Mouse (Mus musculus) adrenal gland, adult 8-10 months (tissue): ENCODE results near the gene Aarsd1. TPM values are rescaled to one million over a fixed set of nuclear protein-coding genes. Genes with fewer than 3 reads are reported as not detected.
"Not testable (repeated sequence)": the region's sequence is repeated elsewhere in the genome, so short reads cannot be mapped to it uniquely, and the experiment has no call there.

ENCODE experiments used
- DNase-seq: peaks from one replicate; pipeline ENCODE4 v3.0.0; 2022
- total RNA-seq, 4 experiments: library from RNA; stranded (reverse); gene quantifications; 2 replicates each; pipeline ENCODE4 v1.2.4; 2022

Aarsd1 gene
- total RNA-seq, 4 experiments from 2014 or later: 33.7 to 41.1 (median 37.0) TPM

DNA sequence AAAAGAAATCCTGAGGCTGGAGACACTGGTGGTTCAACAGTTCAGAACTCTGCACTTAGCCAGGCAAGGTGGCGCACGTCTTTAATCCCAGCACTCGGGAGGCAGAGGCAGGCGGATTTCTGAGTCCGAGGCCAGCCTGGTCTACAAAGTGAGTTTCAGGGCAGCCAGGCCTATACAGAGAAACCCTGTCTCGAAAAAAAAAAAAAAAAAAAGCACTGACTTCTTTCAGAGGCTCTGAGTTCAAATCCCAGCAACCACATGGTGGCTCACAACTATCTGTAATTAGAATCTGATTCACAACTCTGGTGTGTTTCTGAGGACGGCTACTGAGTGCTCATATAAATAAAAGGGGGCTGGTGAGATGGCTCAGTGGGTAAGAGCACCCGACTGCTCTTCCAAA is 29.4 kb upstream of the Aarsd1 start:
- not testable (repeated sequence) for DNase-seq

DNA sequence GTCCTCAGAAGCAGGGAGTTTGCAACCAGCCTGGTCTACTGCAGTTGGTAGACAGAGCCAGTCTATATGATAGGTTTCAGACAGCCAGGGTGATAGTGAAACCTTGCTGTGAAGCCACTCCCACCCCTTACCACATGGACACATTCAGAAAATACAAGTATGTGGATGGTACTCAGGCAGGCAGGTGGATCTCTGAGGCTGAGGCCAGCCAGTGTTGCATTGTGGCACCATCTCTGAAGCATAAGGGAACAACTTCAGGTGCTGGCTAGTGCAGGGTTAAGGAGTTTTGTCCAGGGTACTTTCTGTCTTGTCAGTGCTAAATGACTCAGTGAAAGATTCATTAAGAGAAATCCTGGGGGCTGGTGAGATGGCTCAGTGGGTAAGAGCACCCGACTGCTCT is 28.9 kb upstream of the Aarsd1 start:
- DNase-seq: no peak

DNA sequence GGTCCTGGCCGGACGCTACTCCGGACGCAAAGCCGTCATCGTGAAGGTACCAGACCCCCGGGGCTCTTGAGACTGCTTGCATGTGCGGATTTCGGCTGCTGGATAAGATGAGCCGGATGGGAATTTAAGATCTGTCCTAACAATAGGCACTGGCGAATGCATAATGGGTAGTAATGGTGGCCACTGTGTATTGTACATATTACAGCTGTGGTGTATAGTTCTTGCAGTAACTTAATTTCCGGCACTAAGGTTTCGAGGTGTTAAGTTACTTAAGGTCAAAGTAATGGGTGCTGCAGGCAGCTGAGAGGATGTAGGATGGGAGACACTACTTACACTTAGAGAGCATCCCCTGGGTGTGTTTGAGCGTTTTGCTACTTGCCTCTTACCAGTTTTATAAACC is 25.3 kb upstream of the Aarsd1 start:
- no peak for DNase-seq

DNA sequence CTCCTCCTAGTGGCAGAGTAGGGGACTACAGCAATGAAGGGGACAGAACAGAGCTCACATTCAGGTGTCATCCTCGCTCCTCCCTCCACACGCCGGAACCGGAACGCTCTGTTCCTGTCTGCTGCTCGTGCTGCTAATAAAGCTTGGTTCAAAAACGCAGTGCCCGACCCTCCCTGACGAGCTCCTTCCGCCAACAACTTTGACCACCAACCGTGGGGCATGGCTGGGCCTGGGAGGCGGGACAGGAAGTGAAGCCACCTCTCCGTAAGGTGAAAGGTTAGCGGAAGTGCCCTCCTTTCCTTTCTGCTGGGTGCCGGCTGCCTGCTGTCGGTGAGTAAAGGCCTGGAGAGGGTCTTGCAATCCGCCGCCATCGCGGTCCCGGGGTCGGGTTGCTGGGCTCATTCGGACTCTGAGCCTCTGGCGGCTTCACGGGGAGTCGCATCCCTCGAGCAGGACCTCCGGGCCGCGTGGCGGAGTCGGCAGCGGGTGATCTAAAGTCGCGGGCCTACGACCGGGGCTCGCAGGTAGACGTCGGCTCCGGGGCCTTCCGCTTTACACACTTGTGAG is 24.8 kb upstream of the Aarsd1 start, which contains the start of gene Rpl27:
Gene Rpl27, plus strand, starts transcription at position 172 of the 567 bp plus-strand sequence.
- peak; percentile 98 for DNase-seq

DNA sequence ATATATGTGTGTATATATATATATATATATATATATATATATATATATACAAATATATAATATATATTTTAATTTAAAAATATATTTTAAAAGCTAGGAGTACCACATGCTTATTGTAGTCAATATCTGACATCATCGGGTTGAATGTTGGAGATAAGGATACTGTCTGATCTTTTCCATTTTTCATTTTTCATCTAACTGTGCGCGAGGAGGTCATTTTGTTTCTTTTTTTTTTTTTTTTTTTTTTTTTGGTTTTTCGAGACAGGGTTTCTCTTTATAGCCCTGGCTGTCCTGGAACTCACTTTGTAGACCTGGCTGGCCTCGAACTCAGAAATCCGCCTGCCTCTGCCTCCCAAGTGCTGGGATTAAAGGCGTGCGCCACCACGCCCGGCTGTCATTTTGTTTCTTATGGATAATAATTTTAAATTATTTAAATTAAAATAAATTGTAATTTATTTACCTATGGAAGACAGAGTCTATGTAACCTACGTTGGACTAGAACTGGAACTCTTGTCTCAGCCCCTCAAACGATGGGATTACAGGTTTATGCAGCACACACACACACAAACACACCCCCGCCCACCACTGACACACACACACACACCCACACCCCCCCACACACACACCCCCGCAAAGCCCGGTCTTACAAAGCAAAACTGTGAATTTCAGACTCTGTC is 24.2 kb upstream of the Aarsd1 start:
- DNase-seq: not testable (repeated sequence)

DNA sequence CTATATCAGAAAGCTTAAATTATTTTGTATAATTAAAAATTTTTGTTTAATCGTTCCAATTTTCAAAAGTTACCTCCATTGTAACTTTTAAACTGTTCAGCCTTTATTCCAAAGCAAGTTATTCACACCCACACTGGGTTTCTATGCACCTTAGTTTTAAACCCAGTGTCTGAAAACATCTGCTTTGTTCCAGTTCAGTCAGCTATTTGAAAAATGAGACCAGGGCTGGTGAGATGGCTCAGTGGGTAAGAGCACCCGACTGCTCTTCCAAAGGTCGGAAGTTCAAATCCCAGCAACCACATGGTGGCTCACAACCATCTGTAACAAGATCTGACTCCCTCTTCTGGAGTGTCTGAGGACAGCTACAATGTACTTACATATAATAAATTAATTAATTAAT is 20.6 kb upstream of the Aarsd1 start:
- not testable (repeated sequence) for DNase-seq

DNA sequence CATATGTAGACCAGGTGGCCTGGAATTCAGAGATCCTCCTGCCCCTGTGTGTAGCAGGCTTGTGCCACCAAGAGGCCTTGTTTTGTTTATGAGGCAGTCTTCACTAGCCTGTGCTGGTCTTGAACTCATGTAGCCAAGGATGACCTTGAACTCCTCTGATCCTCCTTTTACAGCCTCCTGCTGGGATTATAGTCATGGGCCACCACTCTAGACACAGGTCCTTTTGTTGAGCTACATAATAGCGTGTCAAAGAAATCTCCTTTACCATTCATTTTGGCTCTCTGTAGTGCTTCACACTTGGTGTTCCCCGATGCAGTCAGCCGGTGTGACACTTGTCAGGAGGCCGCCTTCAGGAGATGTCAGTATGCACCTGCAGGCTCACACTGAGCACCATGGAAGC is 19.5 kb upstream of the Aarsd1 start:
- no peak for DNase-seq

DNA sequence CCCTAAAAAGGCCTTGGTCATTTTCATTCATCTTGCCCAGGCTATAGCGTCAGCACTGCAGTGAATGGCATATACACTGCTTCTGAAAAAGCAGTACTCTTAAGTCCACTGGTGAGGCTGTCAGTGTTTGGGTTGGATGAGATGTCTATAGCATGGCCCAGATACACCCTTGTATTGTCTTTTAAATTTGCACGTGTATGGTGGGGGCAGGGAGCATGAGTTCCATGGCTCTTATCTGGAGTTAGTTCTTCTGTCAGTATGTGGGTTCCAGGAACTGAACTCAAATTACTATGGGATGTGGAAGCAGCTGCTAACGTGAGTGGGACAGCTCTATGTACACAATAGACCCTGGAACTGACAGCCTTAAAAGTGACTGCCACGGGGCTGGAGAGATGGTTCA is 18.4 kb upstream of the Aarsd1 start:
- no peak for DNase-seq

DNA sequence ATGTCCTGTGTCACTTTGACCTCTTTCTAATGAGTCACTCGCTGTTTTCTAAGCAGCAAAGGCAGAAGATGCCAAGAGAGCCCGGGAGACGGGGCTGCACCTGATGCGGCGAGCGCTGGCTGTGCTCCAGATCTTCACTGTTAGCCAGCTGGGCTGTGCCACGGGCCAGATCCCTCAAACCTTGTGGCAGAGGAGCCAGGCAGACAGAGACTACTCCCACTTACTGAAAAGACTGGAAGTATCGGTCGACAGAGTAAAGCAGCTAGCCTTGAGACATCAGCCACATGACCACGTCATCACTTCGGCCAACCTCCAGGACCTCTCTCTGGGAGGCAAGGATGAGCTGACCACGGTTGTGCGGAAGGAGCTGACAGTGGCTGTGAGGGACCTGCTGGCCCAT is 16.0 kb upstream of the Aarsd1 start:
- DNase-seq: no peak

DNA sequence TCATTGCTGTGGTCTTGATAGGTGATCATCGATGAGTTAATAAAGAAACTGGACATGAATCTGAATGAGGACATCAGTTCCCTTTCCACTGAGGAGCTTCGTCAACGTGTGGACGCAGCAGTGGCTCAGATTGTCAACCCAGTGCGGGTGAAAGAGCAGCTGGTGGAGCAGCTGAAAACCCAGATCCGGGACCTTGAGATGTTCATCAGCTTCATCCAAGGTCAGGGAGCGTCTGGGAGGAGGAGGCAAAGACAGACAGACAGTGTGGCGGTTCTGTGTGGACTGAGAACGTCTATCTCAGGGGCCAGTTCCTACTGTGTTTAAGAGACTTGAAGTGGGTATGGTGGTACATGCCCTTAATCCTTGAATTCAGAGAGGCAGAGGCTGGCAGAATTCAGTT is 13.9 kb upstream of the Aarsd1 start:
- DNase-seq: no peak

DNA sequence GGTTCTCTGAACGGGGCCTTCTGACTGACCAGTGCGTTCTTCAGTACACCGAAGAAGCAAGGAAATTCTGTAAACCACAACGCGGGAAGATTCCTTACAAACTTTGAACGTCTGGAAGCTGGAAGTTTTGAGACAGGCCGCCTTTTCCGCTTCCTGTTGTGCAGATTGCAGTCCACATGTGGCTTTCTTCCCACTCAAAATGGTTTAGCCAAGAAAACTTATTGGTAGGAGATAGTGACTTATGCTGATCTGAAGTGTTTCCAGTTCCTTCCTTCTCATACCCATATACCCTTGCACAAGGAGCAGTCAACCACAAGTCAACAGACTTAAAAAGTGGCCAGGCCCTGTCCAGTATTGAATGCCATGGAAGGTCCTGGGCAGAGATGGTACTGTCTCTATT is 8.8 kb upstream of the Aarsd1 start:
- no peak for DNase-seq

DNA sequence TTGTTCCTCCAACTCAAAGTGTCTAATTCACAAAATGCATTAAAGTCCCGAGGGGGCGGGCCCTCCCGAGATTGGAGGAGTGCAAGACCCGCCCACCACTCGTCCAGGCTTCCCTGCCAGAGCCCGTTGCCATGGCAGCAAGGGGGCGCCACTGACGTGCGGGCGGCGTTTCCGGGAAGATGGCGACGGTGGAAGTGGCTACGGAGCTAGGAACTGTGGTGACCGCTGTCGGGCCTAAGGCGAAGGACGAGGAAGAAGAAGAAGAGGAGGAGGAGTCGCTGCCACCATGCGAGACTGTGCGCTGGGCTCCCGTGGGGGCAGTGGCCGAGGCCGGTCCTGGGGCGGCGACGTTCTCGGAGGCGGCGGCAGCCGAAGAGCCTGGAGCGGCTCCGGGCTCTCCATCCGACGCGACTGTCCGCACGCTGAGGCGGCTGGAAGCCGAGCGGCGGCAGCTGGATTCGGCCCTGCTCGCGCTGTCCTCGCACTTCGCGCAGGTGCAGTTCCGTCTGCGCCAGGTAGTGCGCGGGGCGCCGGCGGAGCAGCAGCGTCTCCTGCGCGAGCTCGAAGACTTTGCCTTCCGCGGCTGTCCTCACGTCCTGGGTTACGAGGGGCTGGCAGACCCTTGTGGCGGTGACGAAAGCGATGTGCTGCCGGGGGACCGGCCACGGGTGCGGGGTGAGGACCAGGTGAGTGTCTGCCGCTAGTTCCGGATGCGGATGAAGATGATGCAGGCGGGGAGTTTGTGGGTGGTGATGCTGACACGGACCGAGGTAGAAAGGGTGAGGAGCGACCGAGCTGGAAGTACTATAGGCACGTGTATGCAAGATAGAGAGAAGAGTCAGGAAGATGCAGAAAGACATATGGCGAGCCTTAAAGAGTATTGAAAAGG is 7.8 kb upstream of the Aarsd1 start, which contains the start of the genes Rundc1 and Ptges3l:
Gene Rundc1, plus strand, starts transcription at position 161 of the 889 bp plus-strand sequence.
Gene Ptges3l, minus strand, starts transcription at position 409 of the 889 bp plus-strand sequence.
- peak; percentile 98 for DNase-seq

DNA sequence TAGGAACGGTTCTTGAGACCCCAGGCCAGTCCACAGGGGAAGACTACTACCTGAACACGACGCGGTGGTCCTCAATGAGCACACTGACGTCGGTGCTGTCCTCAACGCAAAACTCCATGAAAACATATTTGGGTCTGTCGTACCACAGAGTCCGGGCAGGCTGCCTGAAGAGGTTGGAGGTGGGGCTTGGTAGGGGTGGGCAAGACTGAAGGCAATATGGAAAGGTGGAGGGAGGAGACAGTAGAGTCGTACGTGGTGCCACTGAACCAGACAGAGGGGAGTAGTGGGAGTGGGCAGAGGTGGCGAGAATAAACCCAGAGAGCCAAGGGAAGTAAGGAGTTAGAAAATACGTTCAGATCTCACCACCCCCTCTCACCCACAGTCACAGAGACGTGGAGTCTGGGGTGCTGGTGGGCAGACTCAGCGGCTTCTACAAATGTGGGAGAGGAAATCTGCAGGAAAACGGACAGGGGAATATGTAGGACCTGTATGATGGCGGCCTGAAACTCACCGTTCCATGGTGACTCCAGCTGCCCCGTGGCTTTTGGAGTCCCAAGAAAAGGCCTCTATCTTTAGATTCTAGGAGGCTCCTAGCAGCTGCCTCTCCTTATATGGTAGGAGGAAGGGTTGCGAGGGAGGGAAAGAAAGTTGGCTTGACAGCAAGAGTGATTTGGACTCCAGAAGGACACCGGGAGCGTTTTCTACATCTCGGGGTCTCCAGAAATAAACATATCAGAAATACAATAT is 6.9 kb upstream of the Aarsd1 start, which contains the start of gene Gm27029:
Gene Gm27029, minus strand, starts transcription at position 692 of the 747 bp plus-strand sequence.
- no peak for DNase-seq

DNA sequence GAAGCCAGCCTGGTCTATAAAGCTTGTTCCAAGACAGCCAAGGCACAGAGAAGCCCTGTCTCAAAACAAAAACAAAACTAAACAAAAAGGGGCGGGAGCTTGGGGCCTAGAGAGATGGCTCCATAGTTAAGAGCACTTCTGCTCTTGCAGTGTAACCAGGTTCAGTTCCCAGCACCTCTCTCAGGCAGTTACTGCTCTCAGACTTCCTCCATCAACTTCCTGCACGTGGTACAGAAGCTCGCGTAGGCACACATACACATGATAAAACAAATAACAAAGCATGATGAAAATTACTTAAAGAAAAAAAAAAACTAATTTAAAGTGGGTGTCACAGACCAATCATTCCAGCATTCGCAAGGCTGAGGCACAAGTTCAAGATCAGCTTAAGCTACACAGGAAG is 2.7 kb upstream of the Aarsd1 start:
- no peak for DNase-seq

DNA sequence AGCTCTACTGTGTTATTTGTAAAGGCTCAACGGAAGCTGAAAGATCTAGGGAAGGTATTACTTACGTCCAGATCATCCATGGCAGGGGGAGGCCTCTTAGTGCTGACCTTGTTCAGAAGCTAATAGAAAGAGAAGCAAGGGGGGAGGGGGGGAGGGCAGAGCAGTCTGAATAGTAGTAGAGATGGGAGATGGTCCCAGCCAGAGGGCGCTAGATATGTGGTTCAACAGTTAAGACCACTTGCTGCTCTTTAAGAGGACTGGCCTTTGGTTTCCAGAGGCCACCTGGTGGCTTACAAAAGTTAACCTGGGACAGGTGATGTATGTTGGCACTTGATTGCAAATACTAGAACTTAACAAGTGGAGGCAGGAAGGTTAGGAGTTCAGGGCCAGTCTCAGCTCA is 2.2 kb upstream of the Aarsd1 start:
- DNase-seq: no peak

DNA sequence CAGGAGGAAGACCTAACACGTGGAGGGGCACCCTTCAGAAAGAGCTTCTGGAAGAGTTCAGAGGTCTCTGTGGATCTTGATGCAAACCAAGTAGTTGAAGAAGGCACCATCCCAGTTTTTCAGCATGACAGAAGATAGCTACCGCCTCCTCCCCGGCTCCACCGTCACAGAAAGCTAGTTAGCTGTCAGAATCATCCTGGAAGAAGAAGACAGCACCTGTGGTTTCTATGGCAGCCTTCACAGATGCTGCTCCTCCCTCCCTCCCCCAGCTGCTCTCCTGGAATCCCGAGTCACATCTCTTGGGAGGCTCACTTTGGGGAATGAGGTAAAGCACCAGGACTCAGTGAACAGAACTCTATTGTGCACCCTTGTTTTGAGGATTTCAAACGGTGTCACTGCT is 1.6 kb upstream of the Aarsd1 start:
- DNase-seq: no peak

DNA sequence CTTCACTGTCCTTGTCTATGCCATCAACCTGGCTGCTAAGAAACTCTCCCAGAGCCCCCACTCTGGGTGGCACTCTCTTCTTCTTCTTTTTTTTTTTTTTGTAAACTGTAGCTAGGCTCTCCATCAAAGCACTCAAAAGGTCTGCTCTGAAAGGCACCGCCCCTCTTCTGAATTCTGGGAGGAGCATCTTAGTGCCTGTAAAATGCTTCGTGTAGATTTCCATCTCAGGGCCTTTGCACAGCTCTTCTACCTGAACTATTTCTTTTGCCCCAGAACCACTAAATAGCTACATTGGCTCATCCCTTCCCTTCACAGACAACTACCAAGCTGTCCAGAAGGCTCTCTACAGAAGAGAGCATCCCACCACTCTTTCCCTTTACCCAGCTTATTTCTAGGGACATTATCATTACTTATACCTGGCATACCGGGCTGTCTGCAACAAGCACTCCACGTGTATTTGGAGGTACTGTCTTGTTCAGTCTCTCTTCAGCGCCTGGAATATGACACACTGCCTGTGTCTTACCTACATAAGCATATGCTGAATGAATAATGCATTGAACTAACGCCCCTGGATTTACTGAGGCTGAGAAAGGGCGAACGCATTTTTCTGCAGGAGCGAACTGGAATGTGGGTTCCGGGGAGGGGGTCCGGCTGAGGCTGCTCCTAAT is 848 bp downstream of the Aarsd1 start:
- no peak for DNase-seq

DNA sequence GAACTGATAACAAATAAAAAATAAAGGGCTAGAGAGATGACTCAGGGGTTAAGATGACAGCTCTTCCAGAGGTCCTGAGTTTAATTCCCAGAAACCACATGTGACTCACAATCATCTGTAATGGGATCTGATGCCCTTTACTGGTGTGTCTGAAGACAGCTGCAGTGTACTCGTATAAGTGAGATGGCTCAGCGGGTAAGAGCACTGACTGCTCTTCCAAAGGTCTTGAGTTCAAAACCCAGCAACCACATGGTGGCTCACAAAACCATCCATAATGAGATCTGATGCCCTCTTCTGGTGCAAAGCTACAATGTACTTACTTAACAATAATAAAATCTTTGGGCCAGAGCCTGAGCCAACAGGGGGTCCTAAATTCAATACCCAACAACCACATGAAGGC is 2.1 kb downstream of the Aarsd1 start:
- DNase-seq: no peak

DNA sequence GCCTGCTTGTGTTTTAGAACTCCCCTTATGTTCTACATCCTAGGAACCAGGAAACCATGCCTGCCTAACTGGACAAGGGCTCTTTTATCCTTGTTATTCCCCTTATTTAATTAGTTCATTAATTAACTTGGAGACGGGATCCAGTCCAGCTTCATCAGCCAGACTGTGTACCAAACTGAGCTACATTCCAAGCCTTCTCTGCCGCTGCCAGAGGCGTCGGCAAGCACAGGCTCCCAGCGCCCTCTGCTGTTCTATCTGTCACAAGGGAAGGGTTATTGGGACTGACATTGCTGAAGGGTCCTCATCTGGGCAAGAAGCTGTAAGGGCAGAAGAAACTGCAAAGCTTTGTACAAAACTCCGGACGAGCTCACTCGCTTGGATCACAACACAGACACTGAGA is 22.3 kb downstream of the Aarsd1 start:
- peak; percentile 53 for DNase-seq

DNA sequence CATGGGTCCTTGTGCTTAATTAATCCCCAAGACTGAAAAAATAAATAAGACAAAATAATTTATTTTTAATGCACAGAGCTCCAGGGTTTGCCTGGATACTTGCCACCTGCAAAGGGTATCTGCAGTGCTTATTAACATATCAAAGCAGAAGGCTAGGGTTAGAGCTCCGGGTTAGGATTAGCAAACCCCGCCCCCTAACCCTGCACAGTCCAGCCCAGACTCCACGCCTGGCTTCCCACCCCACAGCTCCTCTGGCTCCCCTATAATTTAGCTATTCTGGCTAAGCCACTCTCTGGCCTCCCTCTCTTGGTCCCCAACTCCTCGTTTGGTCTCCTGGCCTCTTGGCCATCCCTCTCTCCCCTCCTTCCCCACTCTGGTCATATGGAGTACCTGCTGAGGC is 35.6 kb downstream of the Aarsd1 start:
- no peak for DNase-seq

DNA sequence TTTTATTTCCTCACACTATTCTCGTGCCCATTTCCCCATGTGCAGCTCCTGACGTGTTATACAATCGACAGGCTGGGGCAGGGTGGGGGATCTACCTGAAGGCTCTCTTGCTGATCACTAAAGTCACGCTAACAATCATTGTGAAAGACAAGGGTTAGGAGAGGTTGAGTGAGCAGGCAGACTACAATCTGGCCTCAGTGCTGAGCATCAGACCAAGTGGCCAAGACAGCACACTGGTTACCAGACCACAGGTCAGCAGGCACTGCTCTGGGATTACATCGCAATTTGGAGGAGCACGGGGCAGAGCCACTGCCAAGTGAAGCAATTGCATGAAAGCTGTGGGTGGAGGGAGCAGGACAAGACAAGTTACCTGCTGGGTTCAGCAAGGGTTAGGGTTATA is 38.5 kb downstream of the Aarsd1 start:
- DNase-seq: no peak

DNA sequence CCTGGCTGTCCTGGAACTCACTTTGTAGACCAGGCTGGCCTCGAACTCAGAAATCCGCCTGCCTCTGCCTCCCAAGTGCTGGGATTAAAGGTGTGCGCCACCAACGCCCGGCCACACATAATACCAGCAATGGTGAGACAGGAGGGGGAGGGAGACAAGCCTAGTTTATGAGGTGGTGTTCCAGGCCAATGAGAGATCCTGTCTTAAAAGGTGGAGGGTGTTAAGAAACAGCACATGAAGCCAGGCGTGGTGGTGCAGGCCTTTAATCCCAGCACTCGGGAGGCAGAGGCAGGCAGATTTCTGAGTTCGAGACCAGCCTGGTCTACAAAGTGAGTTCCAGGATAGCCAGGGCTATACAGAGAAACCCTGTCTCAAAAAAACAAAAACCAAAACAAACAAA is 39.2 kb downstream of the Aarsd1 start:
- not testable (repeated sequence) for DNase-seq
